Mouse (Mus musculus) myocyte (in vitro differentiated cells): ENCODE data around the gene Ttc9b. TPM values are rescaled to one million over a fixed set of nuclear protein-coding genes. Genes with fewer than 3 reads are reported as not detected.

Experiments used
- H3K27me3 ChIP-seq: one replicate; pipeline ENCODE4 v1.6.1; 2011; ENCODE audit not compliant: control insufficient read depth, insufficient read depth, insufficient read length
- H3K36me3 ChIP-seq: one replicate; pipeline ENCODE4 v1.6.1; 2011; ENCODE audit not compliant: control insufficient read depth, insufficient read depth
- H3K4me2 ChIP-seq: one replicate; pipeline ENCODE4 v1.6.1; 2011; ENCODE audit warnings: low read depth, control low read depth
- H3K4me3 ChIP-seq: one replicate; pipeline ENCODE4 v1.5.1; 2011; ENCODE audit warnings: mild to moderate bottlenecking, control low read depth, moderate library complexity
- H3K79me2 ChIP-seq: one replicate; pipeline ENCODE4 v1.6.1; 2011; ENCODE audit not compliant: control insufficient read depth, insufficient read depth
- H3ac ChIP-seq: one replicate; pipeline ENCODE4 v1.6.1; 2011; ENCODE audit not compliant: control insufficient read depth, insufficient read length
- CEBPB ChIP-seq: IDR thresholded peaks from 2 replicates; pipeline ENCODE4 v1.6.1; 2011; ENCODE audit warnings: mild to moderate bottlenecking, moderate library complexity; ENCODE audit not compliant: poor library complexity, insufficient read depth, severe bottlenecking
- E2F4 ChIP-seq: IDR thresholded peaks from one replicate; pipeline ENCODE4 v1.6.1; 2011; ENCODE audit warnings: mild to moderate bottlenecking, control low read depth, moderate library complexity; ENCODE audit not compliant: insufficient read depth
- MAX ChIP-seq: IDR thresholded peaks from one replicate; pipeline ENCODE4 v1.6.1; 2011; ENCODE audit warnings: low read depth, mild to moderate bottlenecking, control low read depth
- MYOD1 ChIP-seq, 3 experiments: IDR thresholded peaks; one replicate each; pipeline ENCODE4 v1.6.1; 2011; ENCODE audit warnings: control low read depth in 2 of 3, low read depth in 2 of 3, mild to moderate bottlenecking in 2 of 3, moderate library complexity in 1 of 3; ENCODE audit not compliant: insufficient read length in 2 of 3, control insufficient read depth in 1 of 3
- MYOG ChIP-seq, 3 experiments: IDR thresholded peaks; one replicate each; pipeline ENCODE4 v1.6.1; 2011; ENCODE audit warnings: control low read depth in 2 of 3, low read depth in 2 of 3, mild to moderate bottlenecking in 2 of 3; ENCODE audit not compliant: insufficient read length in 2 of 3, control insufficient read depth in 1 of 3, insufficient read depth in 1 of 3
- POLR2A ChIP-seq: IDR thresholded peaks from one replicate; pipeline ENCODE4 v1.6.1; 2011; ENCODE audit warnings: low read depth, mild to moderate bottlenecking, control low read depth, moderate library complexity; ENCODE audit not compliant: insufficient read length
- POLR2AphosphoS2 ChIP-seq: IDR thresholded peaks from one replicate; pipeline ENCODE4 v1.6.1; 2011; ENCODE audit warnings: low read depth, control low read depth; ENCODE audit not compliant: insufficient read length
- REST ChIP-seq: IDR thresholded peaks from one replicate; pipeline ENCODE4 v1.6.1; 2011; ENCODE audit warnings: mild to moderate bottlenecking, control low read depth, moderate library complexity; ENCODE audit not compliant: insufficient read depth, insufficient read length
- SRF ChIP-seq: IDR thresholded peaks from one replicate; pipeline ENCODE4 v1.6.1; 2011; ENCODE audit warnings: low read depth; ENCODE audit not compliant: control insufficient read depth, insufficient read length
- TCF12 ChIP-seq: IDR thresholded peaks from one replicate; pipeline ENCODE4 v1.6.1; 2011; ENCODE audit warnings: mild to moderate bottlenecking, control low read depth; ENCODE audit not compliant: poor library complexity, insufficient read depth, severe bottlenecking
- TCF3 ChIP-seq: IDR thresholded peaks from one replicate; pipeline ENCODE4 v1.6.1; 2011; ENCODE audit warnings: low read depth, control low read depth; ENCODE audit not compliant: insufficient read length
- USF1 ChIP-seq: IDR thresholded peaks from one replicate; pipeline ENCODE4 v1.6.1; 2011; ENCODE audit warnings: low read depth, mild to moderate bottlenecking, control low read depth, moderate library complexity
- polyA plus RNA-seq: library from polyadenylated mRNA; unstranded; fragments of >200 nt; fragmentation: generic; extraction: Trizol; gene quantifications from one replicate; pipeline ENCODE4 v1.2.1, GENCODE M21; 2012; ENCODE audit warnings: missing spikeins

The Ttc9b gene
- polyA plus RNA-seq, 1 experiment = 0.20 TPM

GRCm38 (mm10) chr7:27688246-27688788 lies 34.6 kb downstream of the Ttc9b start:
- Histone ChIP-seq H3K36me3 (no peaks in the 10 kb centered on the region), H3K27me3 (no peaks in the 10 kb centered on the region), H3K79me2 (no peaks in the 10 kb centered on the region), H3ac (no peak overlapping the region), H3K4me2 (peak overlapping the region; percentile 97), H3K4me3 (peak overlapping the region; percentile 43)
- no peak for TF ChIP-seq REST
- TF ChIP-seq E2F4 = no peak
- no peak for TF ChIP-seq USF1
- TF ChIP-seq MAX = no peak
- TF ChIP-seq POLR2A = no peak
- no peak for TF ChIP-seq CEBPB
- TF ChIP-seq MYOG (IDR thresholded peaks at IDR 0.05; ENCODE audit: control insufficient read depth in 1 of 3, insufficient read depth in 1 of 3, insufficient read length in 2 of 3, low read depth in 2 of 3) = no peak
- TF ChIP-seq TCF12 = no peak

GRCm38 (mm10) chr7:27688815-27689612 lies 35.3 kb downstream of the Ttc9b start, which contains the start of gene Zfp607b:
Gene Zfp607b, plus strand, starts transcription at chr7:27689340.
- Histone ChIP-seq H3K79me2 (no peaks in the 10 kb centered on the region), H3ac (no peak within 1 kb of the TSS), H3K4me3 (peak within 1 kb of the TSS; percentile 43), H3K36me3 (no peaks in the 10 kb centered on the region), H3K27me3 (no peaks in the 10 kb centered on the region), H3K4me2 (peak within 1 kb of the TSS; percentile 97)
- TF ChIP-seq MYOD1 (IDR thresholded peaks at IDR 0.05; ENCODE audit: control insufficient read depth in 1 of 3, insufficient read length in 2 of 3, low read depth in 2 of 3) (peak in 2 of 3 experiments; percentile 55 to 59), MAX (no peak), POLR2A (peak; percentile 71), E2F4 (no peak), USF1 (peak; percentile 71), POLR2AphosphoS2 (peak; percentile 76), TCF3 (no peak), MYOG (IDR thresholded peaks at IDR 0.05; ENCODE audit: control insufficient read depth in 1 of 3, insufficient read depth in 1 of 3, insufficient read length in 2 of 3, low read depth in 2 of 3) (peak in 2 of 3 experiments; percentile 24 to 63), SRF (no peak)

- Histone ChIP-seq H3K4me2 (no peak overlapping the region), H3K27me3 (no peaks in the 10 kb centered on the region), H3K79me2 (no peaks in the 10 kb centered on the region), H3ac (no peak overlapping the region), H3K36me3 (no peaks in the 10 kb centered on the region), H3K4me3 (no peak overlapping the region)
- no peak for TF ChIP-seq E2F4
- no peak for TF ChIP-seq POLR2AphosphoS2
- TF ChIP-seq POLR2A = no peak
Observed at GRCm38 (mm10) chr7:27691076-27691475, 37.4 kb downstream of the Ttc9b start.

- TF ChIP-seq USF1 (no peak), TCF3 (no peak), CEBPB (no peak), POLR2AphosphoS2 (no peak), MAX (no peak)
- Histone ChIP-seq H3K36me3 (no peaks in the 10 kb centered on the region), H3K4me2 (no peak overlapping the region), H3K4me3 (no peak overlapping the region), H3K27me3 (no peaks in the 10 kb centered on the region), H3ac (no peak overlapping the region), H3K79me2 (no peaks in the 10 kb centered on the region)
Observed at GRCm38 (mm10) chr7:27696711-27697110, 43.0 kb downstream of the Ttc9b start.

Other genes starting within 250 kb of the Ttc9b start
- gene Sptbn4, start 206.2 kb upstream of the Ttc9b start, polyA plus RNA-seq = 0.17 TPM
- gene Blvrb, start 205.9 kb upstream of the Ttc9b start, polyA plus RNA-seq = 58.4 TPM
- 15.5 TPM for gene Sertad3, start 180.1 kb upstream of the Ttc9b start, polyA plus RNA-seq
- gene Sertad1, start 167.0 kb upstream of the Ttc9b start, polyA plus RNA-seq = 44.6 TPM
- gene Prx, start 154.6 kb upstream of the Ttc9b start, polyA plus RNA-seq = 4.2 TPM
- gene Hipk4, start 130.6 kb upstream of the Ttc9b start, polyA plus RNA-seq = 0.98 TPM
- 132 TPM for gene Pld3, start 100.7 kb upstream of the Ttc9b start, polyA plus RNA-seq
- 35.5 TPM for gene 2310022A10Rik, start 100.7 kb upstream of the Ttc9b start, polyA plus RNA-seq
- gene Akt2, start 62.4 kb upstream of the Ttc9b start, polyA plus RNA-seq = 343 TPM
- gene Map3k10, start 20.7 kb downstream of the Ttc9b start, polyA plus RNA-seq = 39.4 TPM
- 1.7 TPM for gene Zfp607b, start 35.4 kb downstream of the Ttc9b start, polyA plus RNA-seq
- gene Zfp60, start 77.5 kb downstream of the Ttc9b start, polyA plus RNA-seq = 2.0 TPM
- gene Zfp626, start 153.3 kb downstream of the Ttc9b start, polyA plus RNA-seq = 0.80 TPM
- gene Zfp59, start 184.7 kb downstream of the Ttc9b start, polyA plus RNA-seq = 1.2 TPM
- 0.65 TPM for gene Zfp607a, start 203.6 kb downstream of the Ttc9b start, polyA plus RNA-seq